Mouse (Mus musculus) MEL (cell line): ENCODE data around the gene Nob1. TPM values are rescaled to one million over a fixed set of nuclear protein-coding genes. Genes with fewer than 3 reads are reported as not detected.

ENCODE experiments used
- DNase-seq: peaks from one replicate; pipeline ENCODE4 v3.0.0; 2011; ENCODE audit warnings: low read depth, low spot score
- H3K27ac ChIP-seq: 2 replicates; pipeline ENCODE4 v1.5.1; 2012; ENCODE audit warnings: low read depth, mild to moderate bottlenecking, control low read depth, low read length, moderate library complexity; ENCODE audit not compliant: control insufficient read depth
- H3K27me3 ChIP-seq, 2 experiments: fragments of 150-350 bp in 1 of 2; sonication (generic) in 1 of 2; 2 replicates each; pipeline ENCODE4 v1.6.1; 2012; ENCODE audit warnings: low read length in 2 of 2, mild to moderate bottlenecking in 2 of 2, improper control_type of control experiment in 1 of 2, moderate library complexity in 1 of 2; ENCODE audit not compliant: insufficient read depth in 2 of 2, control insufficient read depth in 1 of 2
- H3K36me3 ChIP-seq, 2 experiments: 2 replicates each; pipeline ENCODE4 v1.6.1; 2012 to 2014; ENCODE audit warnings: low read length in 2 of 2, improper control_type of control experiment in 1 of 2, inconsistent platforms in 1 of 2, mild to moderate bottlenecking in 1 of 2; ENCODE audit not compliant: insufficient read depth in 2 of 2, control insufficient read depth in 1 of 2
- H3K4me1 ChIP-seq, 2 experiments: fragments of 150-350 bp in 1 of 2; sonication (generic) in 1 of 2; 2 replicates each; pipeline ENCODE4 v1.6.1; 2012; ENCODE audit warnings: low read length in 2 of 2, improper control_type of control experiment in 1 of 2, mild to moderate bottlenecking in 1 of 2; ENCODE audit not compliant: insufficient read depth in 2 of 2, control insufficient read depth in 1 of 2
- H3K4me3 ChIP-seq, 2 experiments: fragments of 150-350 bp in 1 of 2; sonication (generic) in 1 of 2; 2 replicates each; pipeline ENCODE4 v1.5.1; 2012; ENCODE audit warnings: low read depth in 2 of 2, low read length in 2 of 2, mild to moderate bottlenecking in 2 of 2, moderate library complexity in 2 of 2, control low read depth in 1 of 2, improper control_type of control experiment in 1 of 2; ENCODE audit not compliant: control insufficient read depth in 1 of 2, insufficient read depth in 1 of 2
- H3K79me2 ChIP-seq: 2 replicates; pipeline ENCODE4 v1.6.1; 2012; ENCODE audit warnings: mild to moderate bottlenecking, low read length, moderate library complexity; ENCODE audit not compliant: control insufficient read depth, poor library complexity, insufficient read depth
- H3K9ac ChIP-seq: 2 replicates; pipeline ENCODE4 v1.6.1; 2012; ENCODE audit warnings: low read depth, mild to moderate bottlenecking, control low read depth, low read length, moderate library complexity; ENCODE audit not compliant: control insufficient read depth, poor library complexity, severe bottlenecking
- H3K9me3 ChIP-seq: fragments of 150-350 bp; sonication (generic); replicated peaks from 2 replicates; pipeline ENCODE4 v1.6.1; 2012; ENCODE audit warnings: mild to moderate bottlenecking, low read length, improper control_type of control experiment, moderate library complexity; ENCODE audit not compliant: insufficient read depth
- BHLHE40 ChIP-seq: IDR thresholded peaks from 2 replicates; pipeline ENCODE4 v1.6.1; 2012; ENCODE audit warnings: low read depth, mild to moderate bottlenecking, inconsistent platforms, low read length, improper control_type of control experiment, borderline replicate concordance
- CHD1 ChIP-seq: IDR thresholded peaks from 2 replicates; pipeline ENCODE4 v1.6.1; 2012; ENCODE audit warnings: low read depth, mild to moderate bottlenecking, inconsistent platforms, low read length, improper control_type of control experiment
- CHD2 ChIP-seq: IDR thresholded peaks from 2 replicates; pipeline ENCODE4 v1.6.1; 2011; ENCODE audit warnings: low read length, improper control_type of control experiment
- E2F4 ChIP-seq: IDR thresholded peaks from 2 replicates; pipeline ENCODE4 v1.6.1; 2011; ENCODE audit warnings: low read depth, low read length, improper control_type of control experiment, borderline replicate concordance
- EP300 ChIP-seq, 2 experiments: IDR thresholded peaks; 2 replicates each; pipeline ENCODE4 v1.6.1; 2011; ENCODE audit warnings: improper control_type of control experiment in 2 of 2, low read length in 2 of 2, low read depth in 1 of 2, mild to moderate bottlenecking in 1 of 2
- ETS1 ChIP-seq: IDR thresholded peaks from 2 replicates; pipeline ENCODE4 v1.6.1; 2012; ENCODE audit warnings: low read depth, mild to moderate bottlenecking, inconsistent platforms, low read length, improper control_type of control experiment, moderate library complexity
- GABPA ChIP-seq: IDR thresholded peaks from 2 replicates; pipeline ENCODE4 v1.6.1; 2012; ENCODE audit warnings: low read depth, mild to moderate bottlenecking, inconsistent platforms, low read length, improper control_type of control experiment, moderate library complexity
- GATA1 ChIP-seq: IDR thresholded peaks from 2 replicates; pipeline ENCODE4 v1.6.1; 2011; ENCODE audit warnings: low read depth, low read length, improper control_type of control experiment
- HCFC1 ChIP-seq: IDR thresholded peaks from 2 replicates; pipeline ENCODE4 v1.6.1; 2012; ENCODE audit warnings: low read depth, mild to moderate bottlenecking, inconsistent platforms, low read length, improper control_type of control experiment, moderate library complexity
- JUND ChIP-seq: IDR thresholded peaks from 2 replicates; pipeline ENCODE4 v1.6.1; 2011; ENCODE audit warnings: low read depth, mild to moderate bottlenecking, improper control_type of control experiment, low read length
- KAT2A ChIP-seq: conservative IDR thresholded peaks from 2 replicates; pipeline ENCODE4 v1.6.1; 2012; ENCODE audit warnings: low read depth, low read length, improper control_type of control experiment, inconsistent platforms
- MAX ChIP-seq: IDR thresholded peaks from 2 replicates; pipeline ENCODE4 v1.6.1; 2011; ENCODE audit warnings: low read length, improper control_type of control experiment
- MXI1 ChIP-seq: IDR thresholded peaks from 2 replicates; pipeline ENCODE4 v1.6.1; 2011; ENCODE audit warnings: mild to moderate bottlenecking, low read depth, low read length, improper control_type of control experiment
- MYB ChIP-seq: IDR thresholded peaks from 2 replicates; pipeline ENCODE4 v1.6.1; 2011; ENCODE audit warnings: mild to moderate bottlenecking, low read depth, low read length, improper control_type of control experiment
- MYC ChIP-seq: IDR thresholded peaks from 2 replicates; pipeline ENCODE4 v1.6.1; 2011; ENCODE audit warnings: low read depth, mild to moderate bottlenecking, low read length, improper control_type of control experiment, moderate library complexity
- NELFE ChIP-seq: IDR thresholded peaks from 2 replicates; pipeline ENCODE4 v1.6.1; 2011; ENCODE audit warnings: low read depth, low read length, improper control_type of control experiment
- NRF1 ChIP-seq: IDR thresholded peaks from 2 replicates; pipeline ENCODE4 v1.6.1; 2014; ENCODE audit warnings: low read depth, mild to moderate bottlenecking, inconsistent platforms, low read length, improper control_type of control experiment, moderate library complexity; ENCODE audit not compliant: poor library complexity, insufficient read depth, severe bottlenecking
- POLR2A ChIP-seq, 2 experiments: IDR thresholded peaks; 2 replicates each; pipeline ENCODE4 v1.6.1; 2011 to 2012; ENCODE audit warnings: low read length in 2 of 2, mild to moderate bottlenecking in 2 of 2, control low read depth in 1 of 2, improper control_type of control experiment in 1 of 2, low read depth in 1 of 2, moderate library complexity in 1 of 2; ENCODE audit not compliant: control insufficient read depth in 1 of 2, insufficient read depth in 1 of 2, poor library complexity in 1 of 2
- POLR2AphosphoS2 ChIP-seq: IDR thresholded peaks from 2 replicates; pipeline ENCODE4 v1.6.1; 2011; ENCODE audit warnings: low read length, improper control_type of control experiment
- POLR2AphosphoS5 ChIP-seq: IDR thresholded peaks from 2 replicates; pipeline ENCODE4 v1.6.1; 2012; ENCODE audit warnings: low read depth, borderline replicate concordance, mild to moderate bottlenecking, inconsistent platforms, low read length, moderate library complexity, mixed read lengths
- RCOR1 ChIP-seq: IDR thresholded peaks from 2 replicates; pipeline ENCODE4 v1.6.1; 2012; ENCODE audit warnings: low read depth, mild to moderate bottlenecking, inconsistent platforms, low read length, improper control_type of control experiment
- SIN3A ChIP-seq: IDR thresholded peaks from 2 replicates; pipeline ENCODE4 v1.6.1; 2012; ENCODE audit warnings: low read length, improper control_type of control experiment, inconsistent platforms
- TBP ChIP-seq: IDR thresholded peaks from 2 replicates; pipeline ENCODE4 v1.8.0; 2011; ENCODE audit warnings: low read depth, low read length, improper control_type of control experiment
- TCF12 ChIP-seq: IDR thresholded peaks from 2 replicates; pipeline ENCODE4 v1.6.1; 2014; ENCODE audit warnings: low read depth, mild to moderate bottlenecking, inconsistent platforms, low read length, improper control_type of control experiment, moderate library complexity
- UBTF ChIP-seq: IDR thresholded peaks from 2 replicates; pipeline ENCODE4 v1.6.1; 2012; ENCODE audit warnings: low read depth, mild to moderate bottlenecking, inconsistent platforms, low read length, improper control_type of control experiment, moderate library complexity, borderline replicate concordance; ENCODE audit not compliant: insufficient read depth
- USF2 ChIP-seq, 2 experiments: IDR thresholded peaks; 2 replicates each; pipeline ENCODE4 v1.6.1; 2011 to 2012; ENCODE audit warnings: improper control_type of control experiment in 2 of 2, low read length in 2 of 2, borderline replicate concordance in 1 of 2, inconsistent platforms in 1 of 2, low read depth in 1 of 2, mild to moderate bottlenecking in 1 of 2; ENCODE audit not compliant: insufficient read depth in 1 of 2
- ZC3H11A ChIP-seq: IDR thresholded peaks from 2 replicates; pipeline ENCODE4 v1.6.1; 2012; ENCODE audit warnings: low read depth, mild to moderate bottlenecking, inconsistent platforms, low read length, improper control_type of control experiment
- ZKSCAN1 ChIP-seq: IDR thresholded peaks from 2 replicates; pipeline ENCODE4 v1.6.1; 2012; ENCODE audit warnings: low read depth, mild to moderate bottlenecking, inconsistent platforms, low read length, improper control_type of control experiment, moderate library complexity
- polyA plus RNA-seq, 2 experiments: library from polyadenylated mRNA; stranded (reverse) in 1 of 2; unstranded in 1 of 2; fragments of >175 nt in 1 of 2; fragments of >200 nt in 1 of 2; gene quantifications; 2 replicates each; pipeline versions ENCODE4 v1.2.1 to v1.2.4; 2012; ENCODE audit warnings: low replicate concordance in 2 of 2, low read depth in 1 of 2; ENCODE audit not compliant: insufficient read length in 2 of 2, insufficient read depth in 1 of 2, missing spikeins in 1 of 2
- total RNA-seq: library from RNA; depleted of rRNA; stranded (reverse); fragments of 300-350 nt; gene quantifications from 2 replicates; pipeline ENCODE4 v1.2.3, GENCODE M21; 2012

Gene Nob1
- total and polyA plus RNA-seq, 3 experiments = 125 to 200 (median 144) TPM

- Histone ChIP-seq H3K79me2 (no peaks in the 10 kb centered on the region; the same call in 1 of the 2 replicates), H3K27ac (peak overlapping the region; percentile 85), H3K36me3 (peaks cover 0 to 23% of the 10 kb centered on the region in 2 experiments; a peak in 2 of 4 replicates), H3K9ac (peak overlapping the region; percentile 66), H3K4me3 (peak overlapping the region; percentile 39 to 55), H3K9me3 (no peaks in the 10 kb centered on the region), H3K4me1 (peaks cover 14 to 25% of the 10 kb centered on the region in 2 experiments), H3K27me3 (no peaks in the 10 kb centered on the region)
- TF ChIP-seq MYC (peak; percentile 61; the same call in 1 of the 2 replicates), NELFE (no peak), GABPA (no peak), RCOR1 (0 out of 2 replicates have a peak, but pooled peaks have one; percentile 5), MAX (peak; percentile 61), GATA1 (peak; percentile 43; the same call in 1 of the 2 replicates), SIN3A (peak; percentile 45), MXI1 (peak; percentile 90), NRF1 (no peak), HCFC1 (no peak), ETS1 (0 out of 2 replicates have a peak, but pooled peaks have one; percentile 28), EP300 (IDR thresholded peaks at IDR 0.05; ENCODE audit: low read depth in 1 of 2, low read length in 2 of 2) (no peak), BHLHE40 (peak; percentile 88), TCF12 (no peak), CHD1 (0 out of 2 replicates have a peak, but pooled peaks have one; percentile 15), KAT2A (no peak)
- peak; percentile 45 for DNase-seq
Measured at GRCm38 (mm10) chr8:107404057-107404456, 20.8 kb downstream of the Nob1 start.

GRCm38 (mm10) chr8:107403038-107403781 lies 21.6 kb downstream of the Nob1 start, which contains the start of gene Nqo1:
Gene Nqo1, minus strand, starts transcription at chr8:107403206.
- Histone ChIP-seq H3K27ac (peak within 1 kb of the TSS; percentile 85), H3K9ac (peak within 1 kb of the TSS; percentile 66), H3K36me3 (peaks cover 0 to 23% of the 10 kb centered on the region in 2 experiments; a peak in 2 of 4 replicates), H3K27me3 (no peaks in the 10 kb centered on the region), H3K9me3 (no peaks in the 10 kb centered on the region), H3K4me1 (peaks cover 14 to 25% of the 10 kb centered on the region in 2 experiments), H3K4me3 (peak within 1 kb of the TSS; percentile 39 to 55), H3K79me2 (no peaks in the 10 kb centered on the region; the same call in 1 of the 2 replicates)
- peak; percentile 98 for DNase-seq
- TF ChIP-seq MXI1 = peak; percentile 79
- no peak for TF ChIP-seq ZKSCAN1
- no peak for TF ChIP-seq UBTF
- peak; percentile 77; the same call in 1 of the 2 replicates for TF ChIP-seq MYC
- peak; percentile 20 to 65; a peak in 2 of 4 replicates for TF ChIP-seq EP300 (IDR thresholded peaks at IDR 0.05; ENCODE audit: low read depth in 1 of 2, low read length in 2 of 2)
- TF ChIP-seq SIN3A = peak; percentile 82
- peak; percentile 81 for TF ChIP-seq ETS1
- TF ChIP-seq GATA1 = peak; percentile 48; the same call in 1 of the 2 replicates
- TF ChIP-seq POLR2A (IDR thresholded peaks at IDR 0.05; ENCODE audit: control insufficient read depth in 1 of 2, insufficient read depth in 1 of 2, low read depth in 1 of 2, low read length in 2 of 2, poor library complexity in 1 of 2) = peak; percentile 28 to 81; a peak in 3 of 4 replicates
- TF ChIP-seq POLR2AphosphoS2 = peak; percentile 69; the same call in 1 of the 2 replicates
- peak; percentile 60 for TF ChIP-seq TCF12
- TF ChIP-seq NELFE = peak; percentile 75
- no peak for TF ChIP-seq ZC3H11A
- TF ChIP-seq USF2 (IDR thresholded peaks at IDR 0.05; ENCODE audit: borderline replicate concordance in 1 of 2, insufficient read depth in 1 of 2, low read depth in 1 of 2, low read length in 2 of 2) = no peak
- TF ChIP-seq MYB = no peak
- no peak for TF ChIP-seq E2F4
- peak; percentile 78; the same call in 1 of the 2 replicates for TF ChIP-seq MAX
- TF ChIP-seq TBP = peak; percentile 88
- TF ChIP-seq JUND = no peak
- TF ChIP-seq RCOR1 = no peak
- TF ChIP-seq POLR2AphosphoS5 = no peak
- no peak for TF ChIP-seq CHD2
